Mouse (Mus musculus): ENCODE data around the gene Dop1b. TPM values are rescaled to one million over a fixed set of nuclear protein-coding genes. Genes with fewer than 3 reads are reported as not detected.

Dop1b gene
- polyA plus RNA-seq, 1 experiment from 2014 or later = 21.7 TPM

- Histone ChIP-seq H3K27ac (replicated peaks) (no peak overlapping the region), H3K36me3 (0 out of 2 replicates have a peak, but pooled peaks cover 13% of the 10 kb centered on the region), H3K4me1 (no peaks in the 10 kb centered on the region), H3K4me3 (no peak overlapping the region), H3K27me3 (no peaks in the 10 kb centered on the region), H3K9me3 (no peaks in the 10 kb centered on the region), H3K4me2 (replicated peaks) (no peak overlapping the region), H3K9ac (replicated peaks) (no peak overlapping the region)
- no peak for ATAC-seq (ENCODE audit: low FRiP score, low read depth)
- WGBS = 52% methylated on average over 1 of the region's 1 CpGs
Measured at GRCm38 (mm10) chr16:93742903-93743302, 31.2 kb downstream of the Dop1b start.

- Histone ChIP-seq H3K9ac (replicated peaks) (no peak overlapping the region), H3K4me2 (replicated peaks) (no peak overlapping the region), H3K9me3 (no peaks in the 10 kb centered on the region), H3K36me3 (0 out of 2 replicates have a peak, but pooled peaks cover 12% of the 10 kb centered on the region), H3K4me3 (no peak overlapping the region), H3K27ac (replicated peaks) (no peak overlapping the region), H3K27me3 (no peaks in the 10 kb centered on the region), H3K4me1 (no peaks in the 10 kb centered on the region)
- WGBS = 73% methylated on average over 5 of the region's 5 CpGs
- ATAC-seq (ENCODE audit: low FRiP score, low read depth) = no peak
Measured at GRCm38 (mm10) chr16:93744049-93744490, 32.4 kb downstream of the Dop1b start.

- H3K27me3 ChIP-seq = no peaks in the 10 kb centered on the region
- no peak for ATAC-seq (ENCODE audit: low FRiP score, low read depth)
- WGBS = 80% methylated on average over 10 of the region's 10 CpGs
Measured at GRCm38 (mm10) chr16:93744804-93745340, 33.2 kb downstream of the Dop1b start.

GRCm38 (mm10) chr16:93746397-93746796 is 34.7 kb downstream of the Dop1b start:
- H3K4me2 ChIP-seq (replicated peaks) = no peak overlapping the region
- no peaks in the 10 kb centered on the region for H3K27me3 ChIP-seq
- 0 out of 2 replicates have a peak, but pooled peaks cover 3% of the 10 kb centered on the region for H3K36me3 ChIP-seq
- no peak overlapping the region for H3K9ac ChIP-seq (replicated peaks)
- H3K9me3 ChIP-seq = no peaks in the 10 kb centered on the region
- 71% methylated on average over 8 of the region's 8 CpGs for WGBS
- H3K4me3 ChIP-seq = no peak overlapping the region
- ATAC-seq (ENCODE audit: low FRiP score, low read depth) = no peak
- no peak overlapping the region for H3K27ac ChIP-seq (replicated peaks)
- no peaks in the 10 kb centered on the region for H3K4me1 ChIP-seq

More at GRCm38 (mm10) chr16:93744804-93745340, 33.2 kb downstream of the Dop1b start:
- Histone ChIP-seq H3K36me3 (0 out of 2 replicates have a peak, but pooled peaks cover 4% of the 10 kb centered on the region), H3K9ac (replicated peaks) (no peak overlapping the region), H3K4me1 (no peaks in the 10 kb centered on the region), H3K4me3 (no peak overlapping the region), H3K27ac (replicated peaks) (no peak overlapping the region), H3K9me3 (no peaks in the 10 kb centered on the region), H3K4me2 (replicated peaks) (no peak overlapping the region)

- 0 out of 2 replicates have a peak, but pooled peaks cover 3% of the 10 kb centered on the region for H3K36me3 ChIP-seq
- H3K9me3 ChIP-seq = no peaks in the 10 kb centered on the region
- no peak overlapping the region for H3K4me2 ChIP-seq (replicated peaks)
- H3K27me3 ChIP-seq = no peaks in the 10 kb centered on the region
- no peak overlapping the region for H3K9ac ChIP-seq (replicated peaks)
- ATAC-seq (ENCODE audit: low FRiP score, low read depth) = no peak
- no peak overlapping the region for H3K27ac ChIP-seq (replicated peaks)
- H3K4me1 ChIP-seq = no peaks in the 10 kb centered on the region
- H3K4me3 ChIP-seq = no peak overlapping the region
- WGBS = 90% methylated on average over 4 of the region's 4 CpGs
Measured at GRCm38 (mm10) chr16:93746957-93747356, 35.3 kb downstream of the Dop1b start.

GRCm38 (mm10) chr16:93747421-93747820 is 35.7 kb downstream of the Dop1b start:
- no peak overlapping the region for H3K27ac ChIP-seq (replicated peaks)
- no peak overlapping the region for H3K4me2 ChIP-seq (replicated peaks)
- 0 out of 2 replicates have a peak, but pooled peaks cover 3% of the 10 kb centered on the region for H3K36me3 ChIP-seq
- no peak for ATAC-seq (ENCODE audit: low FRiP score, low read depth)
- WGBS = 81% methylated on average over 6 of the region's 6 CpGs
- H3K9me3 ChIP-seq = no peaks in the 10 kb centered on the region
- H3K4me3 ChIP-seq = no peak overlapping the region
- H3K9ac ChIP-seq (replicated peaks) = no peak overlapping the region
- no peaks in the 10 kb centered on the region for H3K4me1 ChIP-seq
- H3K27me3 ChIP-seq = no peaks in the 10 kb centered on the region

- Histone ChIP-seq H3K9me3 (no peaks in the 10 kb centered on the region), H3K4me2 (replicated peaks) (no peak overlapping the region), H3K36me3 (peaks cover 18% of the 10 kb centered on the region), H3K4me1 (no peaks in the 10 kb centered on the region), H3K27ac (replicated peaks) (no peak overlapping the region), H3K4me3 (no peak overlapping the region), H3K9ac (replicated peaks) (no peak overlapping the region), H3K27me3 (no peaks in the 10 kb centered on the region)
- 82% methylated on average over 15 of the region's 15 CpGs for WGBS
- no peak for ATAC-seq (ENCODE audit: low FRiP score, low read depth)
Measured at GRCm38 (mm10) chr16:93749147-93749910, 37.6 kb downstream of the Dop1b start.

GRCm38 (mm10) chr16:93750464-93750863 is 38.8 kb downstream of the Dop1b start:
- WGBS = 81% methylated on average over 6 of the region's 6 CpGs
- Histone ChIP-seq H3K27ac (replicated peaks) (no peak overlapping the region), H3K4me1 (no peaks in the 10 kb centered on the region), H3K4me2 (replicated peaks) (no peak overlapping the region), H3K36me3 (peaks cover 29% of the 10 kb centered on the region), H3K4me3 (no peak overlapping the region), H3K9ac (replicated peaks) (no peak overlapping the region), H3K9me3 (no peaks in the 10 kb centered on the region), H3K27me3 (no peaks in the 10 kb centered on the region)
- no peak for ATAC-seq (ENCODE audit: low FRiP score, low read depth)

GRCm38 (mm10) chr16:93751816-93752215 is 40.1 kb downstream of the Dop1b start:
- no peak for ATAC-seq (ENCODE audit: low FRiP score, low read depth)
- H3K4me3 ChIP-seq = no peak overlapping the region
- H3K4me1 ChIP-seq = no peaks in the 10 kb centered on the region
- H3K36me3 ChIP-seq = peaks cover 35% of the 10 kb centered on the region
- H3K27ac ChIP-seq (replicated peaks) = no peak overlapping the region
- H3K4me2 ChIP-seq (replicated peaks) = no peak overlapping the region
- 69% methylated on average over 5 of the region's 5 CpGs for WGBS
- no peaks in the 10 kb centered on the region for H3K9me3 ChIP-seq
- no peaks in the 10 kb centered on the region for H3K27me3 ChIP-seq
- no peak overlapping the region for H3K9ac ChIP-seq (replicated peaks)

GRCm38 (mm10) chr16:93756622-93757021 is 44.9 kb downstream of the Dop1b start:
- no peaks in the 10 kb centered on the region for H3K9me3 ChIP-seq
- WGBS = 95% methylated on average over 5 of the region's 5 CpGs
- H3K9ac ChIP-seq (replicated peaks) = no peak overlapping the region
- H3K36me3 ChIP-seq = peaks cover 70% of the 10 kb centered on the region
- no peak for ATAC-seq (ENCODE audit: low FRiP score, low read depth)
- H3K4me1 ChIP-seq = no peaks in the 10 kb centered on the region
- H3K4me2 ChIP-seq (replicated peaks) = no peak overlapping the region
- no peak overlapping the region for H3K4me3 ChIP-seq
- H3K27ac ChIP-seq (replicated peaks) = no peak overlapping the region
- no peaks in the 10 kb centered on the region for H3K27me3 ChIP-seq

GRCm38 (mm10) chr16:93763378-93763777 is 51.7 kb downstream of the Dop1b start:
- H3K36me3 ChIP-seq = peaks cover 63% of the 10 kb centered on the region
- no peak overlapping the region for H3K9ac ChIP-seq (replicated peaks)
- H3K4me3 ChIP-seq = no peak overlapping the region
- WGBS = 81% methylated on average over 6 of the region's 6 CpGs
- no peaks in the 10 kb centered on the region for H3K9me3 ChIP-seq
- H3K27me3 ChIP-seq = no peaks in the 10 kb centered on the region
- H3K4me1 ChIP-seq = no peaks in the 10 kb centered on the region
- ATAC-seq (ENCODE audit: low FRiP score, low read depth) = no peak
- H3K4me2 ChIP-seq (replicated peaks) = no peak overlapping the region
- H3K27ac ChIP-seq (replicated peaks) = no peak overlapping the region

GRCm38 (mm10) chr16:93764597-93764996 is 52.9 kb downstream of the Dop1b start:
- Histone ChIP-seq H3K4me1 (no peaks in the 10 kb centered on the region), H3K9ac (replicated peaks) (no peak overlapping the region), H3K27ac (replicated peaks) (no peak overlapping the region), H3K27me3 (no peaks in the 10 kb centered on the region), H3K4me2 (replicated peaks) (no peak overlapping the region), H3K36me3 (peaks cover 61% of the 10 kb centered on the region), H3K4me3 (no peak overlapping the region), H3K9me3 (no peaks in the 10 kb centered on the region)
- WGBS = 71% methylated on average over 4 of the region's 4 CpGs
- no peak for ATAC-seq (ENCODE audit: low FRiP score, low read depth)
